Mouse (Mus musculus) embryonic fibroblast, embryonic 13.5 days (primary cell): ENCODE measurements around the gene Tbxa2r.

Source experiments
- CTCF ChIP-seq: IDR thresholded peaks from 2 replicates; pipeline ENCODE4 v1.5.1; 2011; ENCODE audit warnings: mild to moderate bottlenecking, control low read depth, low read length, moderate library complexity, borderline replicate concordance; ENCODE audit not compliant: insufficient read depth
- POLR2A ChIP-seq: IDR thresholded peaks from 2 replicates; pipeline ENCODE4 v1.6.1; 2011; ENCODE audit warnings: low read depth, mild to moderate bottlenecking, control low read depth, low read length, moderate library complexity

- no peak for TF ChIP-seq CTCF
- no peak for TF ChIP-seq POLR2A
Measured at GRCm38 (mm10) chr10:81327959-81328358, 572 bp upstream of the Tbxa2r start.
